Mouse (Mus musculus) heart, embryonic 15.5 days (tissue): ENCODE data around the gene Upk2. TPM values are rescaled to one million over a fixed set of nuclear protein-coding genes. Genes with fewer than 3 reads are reported as not detected.

Experiments used
- ATAC-seq: fragments of 200-750 bp; cut with Nextera tagmentation; replicated peaks from 2 replicates; pipeline ENCODE4 v1.8.0; 2017; ENCODE audit warnings: low read depth, moderate TSS enrichment; ENCODE audit not compliant: insufficient number of reproducible peaks, insufficient read depth, low FRiP score
- H3K27ac ChIP-seq: fragments of 300-500 bp; sonication (generic); 2 replicates; pipeline ENCODE4 v1.5.1; 2015; ENCODE audit warnings: mild to moderate bottlenecking, inconsistent platforms
- H3K27me3 ChIP-seq: fragments of 300-500 bp; sonication (generic); 2 replicates; pipeline ENCODE4 v1.6.1; 2015; ENCODE audit warnings: inconsistent platforms
- H3K36me3 ChIP-seq: fragments of 300-500 bp; sonication (generic); 2 replicates; pipeline ENCODE4 v1.6.1; 2015; ENCODE audit warnings: mild to moderate bottlenecking, inconsistent platforms
- H3K4me1 ChIP-seq: fragments of 300-500 bp; sonication (generic); replicated peaks from 2 replicates; pipeline ENCODE4 v1.6.1; 2015; ENCODE audit warnings: inconsistent platforms
- H3K4me2 ChIP-seq: fragments of 300-500 bp; sonication (generic); 2 replicates; pipeline ENCODE4 v1.6.1; 2015; ENCODE audit warnings: inconsistent platforms, mild to moderate bottlenecking, moderate library complexity
- H3K4me3 ChIP-seq: fragments of 300-500 bp; sonication (generic); 2 replicates; pipeline ENCODE4 v1.5.1; 2015; ENCODE audit warnings: mild to moderate bottlenecking, inconsistent platforms
- H3K9ac ChIP-seq: fragments of 300-500 bp; sonication (generic); 2 replicates; pipeline ENCODE4 v1.6.1; 2015; ENCODE audit warnings: mild to moderate bottlenecking, inconsistent platforms
- H3K9me3 ChIP-seq: fragments of 300-500 bp; sonication (generic); replicated peaks from 2 replicates; pipeline ENCODE4 v1.6.1; 2016; ENCODE audit warnings: inconsistent platforms
- WGBS: fragments of 180-500 bp; shearing (Covaris S2); methylation state at CpG from one replicate; pipeline ENCODE4 v1.1.7; 2015; ENCODE audit warnings: mixed read lengths; 5-methylcytosine and 5-hydroxymethylcytosine counted together
- polyA plus RNA-seq: library from polyadenylated mRNA; unstranded; fragments of >200 nt; fragmentation: Nextera tagmentation; extraction: Ambion mirVana; gene quantifications from 2 replicates; pipeline ENCODE4 v1.2.1, GENCODE M21; 2015

Gene Upk2
- polyA plus RNA-seq, 1 experiment from 2014 or later = not detected

- H3K4me3 ChIP-seq = no peak overlapping the region
- no peak for ATAC-seq
- 82% methylated on average over 3 of the region's 3 CpGs for WGBS
- H3K9me3 ChIP-seq = no peaks in the 10 kb centered on the region
- no peak overlapping the region for H3K9ac ChIP-seq
- no peak overlapping the region for H3K27ac ChIP-seq
- peaks cover 40% of the 10 kb centered on the region for H3K4me1 ChIP-seq
- H3K36me3 ChIP-seq = peaks cover 64% of the 10 kb centered on the region
- no peaks in the 10 kb centered on the region for H3K27me3 ChIP-seq
- H3K4me2 ChIP-seq = no peak overlapping the region
These were observed 49.8 kb downstream of the Upk2 start for GRCm38 (mm10) chr9:44405011-44405410.

Other genes starting within 250 kb of the Upk2 start
- 10.7 and 14.8 TPM in 2 replicates for gene Cbl, start 220.9 kb downstream of the Upk2 start, polyA plus RNA-seq
- 0.28 and 0.52 TPM in 2 replicates for gene Ccdc153, start 214.3 kb downstream of the Upk2 start, polyA plus RNA-seq
- gene Pdzd3, start 203.5 kb downstream of the Upk2 start, polyA plus RNA-seq = 0.13 TPM in 1 of 2 replicates, not detected in the other
- 7.3 and 9.2 TPM in 2 replicates for gene Nlrx1, start 186.4 kb downstream of the Upk2 start, polyA plus RNA-seq
- 1.5 and 2.8 TPM in 2 replicates for gene Abcg4, start 166.4 kb downstream of the Upk2 start, polyA plus RNA-seq
- 15.1 and 16.0 TPM in 2 replicates for gene Hinfp, start 149.3 kb downstream of the Upk2 start, polyA plus RNA-seq
- 6.5 and 7.1 TPM in 2 replicates for gene C2cd2l, start 134.7 kb downstream of the Upk2 start, polyA plus RNA-seq
- 27.8 and 31.0 TPM in 2 replicates for gene Dpagt1, start 129.0 kb downstream of the Upk2 start, polyA plus RNA-seq
- 167 and 187 TPM in 2 replicates for gene H2afx, start 120.3 kb downstream of the Upk2 start, polyA plus RNA-seq
- 89.7 and 105 TPM in 2 replicates for gene Hmbs, start 110.7 kb downstream of the Upk2 start, polyA plus RNA-seq
- 17.3 and 20.9 TPM in 2 replicates for gene Vps11, start 93.3 kb downstream of the Upk2 start, polyA plus RNA-seq
- 14.3 and 18.1 TPM in 2 replicates for gene Hyou1, start 75.5 kb downstream of the Upk2 start, polyA plus RNA-seq
- gene Slc37a4, start 58.1 kb downstream of the Upk2 start, polyA plus RNA-seq = 31.4 and 33.8 TPM in 2 replicates
- 902 and 1,114 TPM in 2 replicates for gene Rps25, start 47.8 kb downstream of the Upk2 start, polyA plus RNA-seq
- gene Trappc4, start 47.4 kb downstream of the Upk2 start, polyA plus RNA-seq = 78.6 and 87.4 TPM in 2 replicates
- gene Ccdc84, start 36.4 kb downstream of the Upk2 start, polyA plus RNA-seq = 18.3 and 23.5 TPM in 2 replicates
- gene Foxr1, start 13.8 kb downstream of the Upk2 start, polyA plus RNA-seq = not detected in 2 replicates
- gene Bcl9l, start 27.8 kb upstream of the Upk2 start, polyA plus RNA-seq = 9.1 and 12.6 TPM in 2 replicates
- 0.05 and 0.23 TPM in 2 replicates for gene Cxcr5, start 106.9 kb upstream of the Upk2 start, polyA plus RNA-seq
- gene Ddx6, start 149.9 kb upstream of the Upk2 start, polyA plus RNA-seq = 10.7 and 10.9 TPM in 2 replicates
- not detected in 2 replicates for gene Treh, start 218.3 kb upstream of the Upk2 start, polyA plus RNA-seq